Mouse (Mus musculus) limb, embryonic 12.5 days (tissue): Measurements from ENCODE around the gene Anapc15-ps. TPM values are rescaled to one million over a fixed set of nuclear protein-coding genes. Genes with fewer than 3 reads are reported as not detected.

Source experiments
- ATAC-seq: fragments of 200-750 bp; cut with Nextera tagmentation; 2 replicates; pipeline ENCODE4 v1.8.0; 2017; ENCODE audit warnings: low read depth, moderate TSS enrichment; ENCODE audit not compliant: insufficient number of reproducible peaks, insufficient read depth, low FRiP score, low TSS enrichment
- H3K27ac ChIP-seq: fragments of 300-500 bp; sonication (generic); 2 replicates; pipeline ENCODE4 v1.5.1; 2016; ENCODE audit warnings: mild to moderate bottlenecking, moderate library complexity
- H3K27me3 ChIP-seq: fragments of 300-500 bp; sonication (generic); 2 replicates; pipeline ENCODE4 v1.6.1; 2016; ENCODE audit warnings: mild to moderate bottlenecking, moderate library complexity
- H3K36me3 ChIP-seq: fragments of 300-500 bp; sonication (generic); 2 replicates; pipeline ENCODE4 v1.6.1; 2016; ENCODE audit warnings: mild to moderate bottlenecking, moderate library complexity
- H3K4me1 ChIP-seq: fragments of 300-500 bp; sonication (generic); replicated peaks from 2 replicates; pipeline ENCODE4 v1.6.1; 2016
- H3K4me2 ChIP-seq: fragments of 300-500 bp; sonication (generic); 2 replicates; pipeline ENCODE4 v1.6.1; 2016; ENCODE audit warnings: mild to moderate bottlenecking, moderate library complexity
- H3K4me3 ChIP-seq: fragments of 300-500 bp; sonication (generic); replicated peaks from 2 replicates; pipeline ENCODE4 v1.5.1; 2016; ENCODE audit warnings: mild to moderate bottlenecking
- H3K9ac ChIP-seq: fragments of 300-500 bp; sonication (generic); replicated peaks from 2 replicates; pipeline ENCODE4 v1.6.1; 2016; ENCODE audit warnings: mild to moderate bottlenecking, moderate library complexity
- H3K9me3 ChIP-seq: fragments of 300-500 bp; sonication (generic); 2 replicates; pipeline ENCODE4 v1.6.1; 2016; ENCODE audit warnings: mild to moderate bottlenecking, moderate library complexity
- WGBS: fragments of 180-500 bp; shearing (Covaris S2); methylation state at CpG from one replicate; pipeline ENCODE4 v1.1.7; 2016; 5-methylcytosine and 5-hydroxymethylcytosine counted together
- polyA plus RNA-seq: library from polyadenylated mRNA; unstranded; fragments of >200 nt; fragmentation: Nextera tagmentation; extraction: Ambion mirVana; gene quantifications from 2 replicates; pipeline ENCODE4 v1.2.1, GENCODE M21; 2016

Anapc15-ps gene
- polyA plus RNA-seq, 1 experiment from 2014 or later = not detected

DNA sequence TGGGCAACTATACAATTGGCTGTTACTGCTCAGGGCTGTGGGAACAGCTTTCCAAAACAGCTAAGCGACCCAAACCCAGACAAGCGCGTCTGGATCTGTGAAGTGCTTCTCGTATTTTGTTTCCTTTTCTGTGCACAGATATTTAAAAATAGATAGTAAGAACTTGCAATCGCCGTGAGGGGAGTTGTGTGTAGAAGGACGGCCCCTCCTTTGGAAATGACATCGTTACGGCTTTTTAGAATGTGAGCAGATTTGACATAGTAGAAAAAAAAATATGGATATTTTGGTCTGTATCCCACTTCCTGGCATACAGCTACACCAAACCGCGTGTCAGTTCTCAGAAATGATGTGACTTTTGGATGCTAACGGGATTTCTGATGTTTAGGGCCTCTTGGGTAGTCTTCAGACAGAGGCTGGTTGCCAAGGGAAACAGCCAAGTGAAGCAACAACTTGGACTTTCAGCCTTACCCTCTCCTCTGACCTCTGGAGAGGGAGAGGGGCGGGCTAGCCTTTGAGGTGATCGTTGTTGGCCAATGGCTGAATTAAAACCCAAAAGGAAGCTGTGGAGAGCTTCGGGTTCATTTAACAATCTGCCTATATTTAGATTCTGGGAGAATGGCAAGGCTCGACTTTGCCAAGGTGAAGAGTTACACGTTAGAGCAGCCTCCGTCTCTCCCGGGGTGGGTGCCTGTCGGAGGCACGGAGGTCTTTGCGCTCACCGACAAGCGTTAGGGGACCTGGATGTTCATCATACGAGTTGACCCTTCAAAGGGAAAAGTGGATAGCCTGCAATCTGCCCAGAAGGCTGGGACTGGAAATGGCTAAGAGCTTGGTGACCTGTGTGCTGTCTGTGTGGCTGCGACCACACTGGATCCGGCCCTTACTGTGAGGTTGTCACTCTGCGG lies 7.2 kb upstream of the Anapc15-ps start:
- Histone ChIP-seq H3K27ac (no peak overlapping the region), H3K27me3 (no peaks in the 10 kb centered on the region), H3K9ac (no peak overlapping the region), H3K9me3 (no peaks in the 10 kb centered on the region), H3K4me3 (0 out of 2 replicates have a peak overlapping the region, but pooled peaks have one; percentile 1), H3K36me3 (no peaks in the 10 kb centered on the region), H3K4me2 (peak overlapping the region; percentile 41), H3K4me1 (peaks cover 19% of the 10 kb centered on the region)
- ATAC-seq = no peak
- 72% methylated on average over 28 of the region's 28 CpGs for WGBS

- H3K4me1 ChIP-seq = peaks cover 12% of the 10 kb centered on the region
- no peak overlapping the region for H3K27ac ChIP-seq
- H3K4me2 ChIP-seq = no peak overlapping the region
- no peaks in the 10 kb centered on the region for H3K27me3 ChIP-seq
- no peaks in the 10 kb centered on the region for H3K9me3 ChIP-seq
- ATAC-seq = no peak
- H3K36me3 ChIP-seq = no peaks in the 10 kb centered on the region
- no peak overlapping the region for H3K9ac ChIP-seq
- WGBS = 81% methylated on average over 5 of the region's 5 CpGs
- no peak overlapping the region for H3K4me3 ChIP-seq
Measured at GRCm38 (mm10) chr10:95679131-95679530, 5.9 kb upstream of the Anapc15-ps start.

GRCm38 (mm10) chr10:95678661-95679060 lies 5.4 kb upstream of the Anapc15-ps start:
- H3K36me3 ChIP-seq = no peaks in the 10 kb centered on the region
- H3K4me2 ChIP-seq = no peak overlapping the region
- H3K27me3 ChIP-seq = no peaks in the 10 kb centered on the region
- no peak overlapping the region for H3K9ac ChIP-seq
- no peak overlapping the region for H3K4me3 ChIP-seq
- H3K27ac ChIP-seq = no peak overlapping the region
- no peaks in the 10 kb centered on the region for H3K9me3 ChIP-seq
- H3K4me1 ChIP-seq = peaks cover 12% of the 10 kb centered on the region
- WGBS = 85% methylated on average over 2 of the region's 2 CpGs
- no peak for ATAC-seq

- no peaks in the 10 kb centered on the region for H3K36me3 ChIP-seq
- no peaks in the 10 kb centered on the region for H3K9me3 ChIP-seq
- H3K4me1 ChIP-seq = peaks cover 12% of the 10 kb centered on the region
- 72% methylated on average over 7 of the region's 7 CpGs for WGBS
- no peak for ATAC-seq
- H3K27ac ChIP-seq = 0 out of 2 replicates have a peak overlapping the region, but pooled peaks have one; percentile 12
- H3K27me3 ChIP-seq = no peaks in the 10 kb centered on the region
- no peak overlapping the region for H3K4me3 ChIP-seq
- H3K4me2 ChIP-seq = peak overlapping the region; percentile 49; the same call in 1 of the 2 replicates
- H3K9ac ChIP-seq = no peak overlapping the region
Measured at GRCm38 (mm10) chr10:95678241-95678640, 5.0 kb upstream of the Anapc15-ps start.

GRCm38 (mm10) chr10:95677356-95678109 lies 4.3 kb upstream of the Anapc15-ps start:
- peak overlapping the region; percentile 17 for H3K4me3 ChIP-seq
- 0 out of 2 replicates have a peak overlapping the region, but pooled peaks have one; percentile 12 for H3K27ac ChIP-seq
- no peak overlapping the region for H3K9ac ChIP-seq
- ATAC-seq = 0 out of 2 replicates have a peak, but pooled peaks have one; percentile 72
- no peaks in the 10 kb centered on the region for H3K27me3 ChIP-seq
- WGBS = 42% methylated on average over 22 of the region's 22 CpGs
- H3K9me3 ChIP-seq = no peaks in the 10 kb centered on the region
- no peaks in the 10 kb centered on the region for H3K36me3 ChIP-seq
- peaks cover 12% of the 10 kb centered on the region for H3K4me1 ChIP-seq
- H3K4me2 ChIP-seq = peak overlapping the region; percentile 49

DNA sequence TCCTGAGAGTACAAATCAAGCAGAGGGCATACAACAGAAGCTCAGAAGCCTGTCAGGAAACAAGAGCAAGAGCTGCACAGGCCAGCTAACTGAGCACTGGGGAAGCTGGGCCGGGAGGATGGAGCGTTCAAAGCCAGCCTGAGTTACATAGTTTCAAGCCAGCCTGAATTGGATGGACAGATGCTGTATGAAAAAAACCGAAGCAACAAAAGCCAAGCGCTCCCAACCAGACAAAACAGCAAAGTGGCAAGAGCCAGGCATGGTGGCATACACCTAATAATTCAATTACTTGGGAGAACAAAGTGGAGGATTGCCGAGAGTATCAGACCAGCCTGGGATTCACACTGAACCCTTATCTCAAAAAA lies 3.7 kb upstream of the Anapc15-ps start:
- H3K27me3 ChIP-seq = no peaks in the 10 kb centered on the region
- WGBS = 67% methylated on average over 5 of the region's 5 CpGs
- no peak overlapping the region for H3K4me3 ChIP-seq
- H3K9ac ChIP-seq = no peak overlapping the region
- no peak overlapping the region for H3K27ac ChIP-seq
- no peaks in the 10 kb centered on the region for H3K36me3 ChIP-seq
- peak overlapping the region; percentile 49 for H3K4me2 ChIP-seq
- no peaks in the 10 kb centered on the region for H3K9me3 ChIP-seq
- H3K4me1 ChIP-seq = peaks cover 12% of the 10 kb centered on the region
- ATAC-seq = no peak

DNA sequence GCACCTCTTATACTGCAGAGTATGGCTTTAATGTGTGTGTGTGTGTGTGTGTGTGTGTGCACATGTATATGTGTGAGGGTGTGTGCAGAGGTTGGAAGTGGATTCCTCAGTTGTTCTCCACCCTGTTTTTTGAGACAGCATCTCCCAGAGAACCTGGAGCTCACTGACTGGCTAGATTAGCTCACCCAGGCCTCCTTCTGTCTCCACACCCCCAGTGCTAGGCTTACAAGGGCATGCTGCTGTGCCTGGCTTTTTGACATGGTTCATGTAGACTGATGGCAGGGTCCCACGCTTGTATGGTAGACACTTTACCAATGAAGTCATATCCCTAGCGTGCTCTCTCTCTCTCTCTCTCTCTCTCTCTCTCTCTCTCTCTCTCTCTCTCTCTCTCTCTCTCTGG lies 3.1 kb upstream of the Anapc15-ps start:
- Histone ChIP-seq H3K36me3 (no peaks in the 10 kb centered on the region), H3K4me2 (no peak overlapping the region), H3K9ac (no peak overlapping the region), H3K4me1 (peaks cover 12% of the 10 kb centered on the region), H3K9me3 (no peaks in the 10 kb centered on the region), H3K4me3 (no peak overlapping the region), H3K27ac (no peak overlapping the region), H3K27me3 (no peaks in the 10 kb centered on the region)
- 87% methylated on average over 2 of the region's 2 CpGs for WGBS
- ATAC-seq = no peak

GRCm38 (mm10) chr10:95670781-95671780 lies 2.2 kb downstream of the Anapc15-ps start:
- Histone ChIP-seq H3K4me1 (no peaks in the 10 kb centered on the region), H3K36me3 (no peaks in the 10 kb centered on the region), H3K9ac (no peak overlapping the region), H3K4me2 (no peak overlapping the region), H3K27ac (no peak overlapping the region), H3K9me3 (no peaks in the 10 kb centered on the region), H3K27me3 (no peaks in the 10 kb centered on the region), H3K4me3 (no peak overlapping the region)
- WGBS = 86% methylated on average over 21 of the region's 21 CpGs
- ATAC-seq = no peak

DNA sequence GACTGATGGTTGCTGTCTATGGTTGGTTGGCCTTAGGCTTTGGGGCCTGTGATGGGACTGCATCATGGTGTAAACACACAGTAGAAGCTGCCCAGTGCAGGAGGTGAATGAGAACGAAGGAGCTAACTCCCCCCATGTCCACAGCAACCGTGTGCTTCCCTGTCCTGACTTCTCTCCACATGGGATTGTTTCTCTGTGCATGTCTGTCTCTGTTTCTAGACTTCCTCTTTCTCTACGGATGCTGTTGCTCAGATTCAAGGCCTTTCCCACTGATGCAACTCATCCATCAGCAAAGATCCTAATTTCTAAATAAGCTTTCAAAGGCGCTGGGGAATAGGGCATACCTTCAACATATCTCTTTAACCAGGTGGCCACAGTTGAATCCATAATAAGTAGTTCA lies 3.4 kb downstream of the Anapc15-ps start:
- WGBS = 85% methylated on average over 4 of the region's 4 CpGs
- Histone ChIP-seq H3K4me2 (no peak overlapping the region), H3K27ac (no peak overlapping the region)

DNA sequence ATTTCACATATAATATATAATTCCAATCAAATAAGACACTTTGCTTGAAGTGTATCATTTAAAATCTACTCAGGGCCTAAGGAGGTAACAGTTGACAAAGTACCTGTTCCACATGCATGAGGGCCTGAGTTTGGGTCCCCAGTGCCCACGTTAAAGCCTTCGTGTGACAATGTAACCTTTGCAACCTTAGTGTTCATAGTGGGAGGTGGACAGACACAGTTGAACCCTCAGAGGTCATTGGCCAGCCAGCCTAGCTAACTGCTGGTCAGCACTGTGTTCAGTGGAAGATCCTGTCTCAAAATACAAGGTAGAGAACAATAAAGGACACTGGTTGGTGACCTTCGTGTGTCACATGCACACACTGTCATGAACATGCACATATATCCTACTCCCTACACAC lies 4.2 kb downstream of the Anapc15-ps start:
- H3K27me3 ChIP-seq = no peaks in the 10 kb centered on the region
- no peak overlapping the region for H3K4me3 ChIP-seq
- H3K4me2 ChIP-seq = no peak overlapping the region
- no peaks in the 10 kb centered on the region for H3K4me1 ChIP-seq
- H3K9ac ChIP-seq = no peak overlapping the region
- H3K9me3 ChIP-seq = no peaks in the 10 kb centered on the region
- WGBS = 93% methylated on average over 3 of the region's 3 CpGs
- H3K27ac ChIP-seq = no peak overlapping the region
- no peak for ATAC-seq
- H3K36me3 ChIP-seq = no peaks in the 10 kb centered on the region

More for the DNA sequence above, 3.4 kb downstream of the Anapc15-ps start:
- Histone ChIP-seq H3K4me3 (no peak overlapping the region), H3K4me1 (no peaks in the 10 kb centered on the region), H3K9ac (no peak overlapping the region), H3K27me3 (no peaks in the 10 kb centered on the region), H3K36me3 (no peaks in the 10 kb centered on the region), H3K9me3 (no peaks in the 10 kb centered on the region)
- no peak for ATAC-seq
